Mouse (Mus musculus) MEL (cell line): Measurements from ENCODE around the gene Milr1. TPM values are rescaled to one million over a fixed set of nuclear protein-coding genes. Genes with fewer than 3 reads are reported as not detected.

Source experiments
- DNase-seq: peaks from one replicate; pipeline ENCODE4 v3.0.0; 2011; ENCODE audit warnings: low read depth, low spot score
- H3K27ac ChIP-seq: 2 replicates; pipeline ENCODE4 v1.5.1; 2012; ENCODE audit warnings: low read depth, mild to moderate bottlenecking, control low read depth, low read length, moderate library complexity; ENCODE audit not compliant: control insufficient read depth
- H3K27me3 ChIP-seq, 2 experiments: fragments of 150-350 bp in 1 of 2; sonication (generic) in 1 of 2; 2 replicates each; pipeline ENCODE4 v1.6.1; 2012; ENCODE audit warnings: low read length in 2 of 2, mild to moderate bottlenecking in 2 of 2, improper control_type of control experiment in 1 of 2, moderate library complexity in 1 of 2; ENCODE audit not compliant: insufficient read depth in 2 of 2, control insufficient read depth in 1 of 2
- H3K36me3 ChIP-seq, 2 experiments: 2 replicates each; pipeline ENCODE4 v1.6.1; 2012 to 2014; ENCODE audit warnings: low read length in 2 of 2, improper control_type of control experiment in 1 of 2, inconsistent platforms in 1 of 2, mild to moderate bottlenecking in 1 of 2; ENCODE audit not compliant: insufficient read depth in 2 of 2, control insufficient read depth in 1 of 2
- H3K4me1 ChIP-seq, 2 experiments: fragments of 150-350 bp in 1 of 2; sonication (generic) in 1 of 2; 2 replicates each; pipeline ENCODE4 v1.6.1; 2012; ENCODE audit warnings: low read length in 2 of 2, improper control_type of control experiment in 1 of 2, mild to moderate bottlenecking in 1 of 2; ENCODE audit not compliant: insufficient read depth in 2 of 2, control insufficient read depth in 1 of 2
- H3K4me3 ChIP-seq, 2 experiments: fragments of 150-350 bp in 1 of 2; sonication (generic) in 1 of 2; 2 replicates each; pipeline ENCODE4 v1.5.1; 2012; ENCODE audit warnings: low read depth in 2 of 2, low read length in 2 of 2, mild to moderate bottlenecking in 2 of 2, moderate library complexity in 2 of 2, control low read depth in 1 of 2, improper control_type of control experiment in 1 of 2; ENCODE audit not compliant: control insufficient read depth in 1 of 2, insufficient read depth in 1 of 2
- H3K79me2 ChIP-seq: 2 replicates; pipeline ENCODE4 v1.6.1; 2012; ENCODE audit warnings: mild to moderate bottlenecking, low read length, moderate library complexity; ENCODE audit not compliant: control insufficient read depth, poor library complexity, insufficient read depth
- H3K9ac ChIP-seq: 2 replicates; pipeline ENCODE4 v1.6.1; 2012; ENCODE audit warnings: low read depth, mild to moderate bottlenecking, control low read depth, low read length, moderate library complexity; ENCODE audit not compliant: control insufficient read depth, poor library complexity, severe bottlenecking
- H3K9me3 ChIP-seq: fragments of 150-350 bp; sonication (generic); replicated peaks from 2 replicates; pipeline ENCODE4 v1.6.1; 2012; ENCODE audit warnings: mild to moderate bottlenecking, low read length, improper control_type of control experiment, moderate library complexity; ENCODE audit not compliant: insufficient read depth
- E2F4 ChIP-seq: IDR thresholded peaks from 2 replicates; pipeline ENCODE4 v1.6.1; 2011; ENCODE audit warnings: low read depth, low read length, improper control_type of control experiment, borderline replicate concordance
- EP300 ChIP-seq, 2 experiments: IDR thresholded peaks; 2 replicates each; pipeline ENCODE4 v1.6.1; 2011; ENCODE audit warnings: improper control_type of control experiment in 2 of 2, low read length in 2 of 2, low read depth in 1 of 2, mild to moderate bottlenecking in 1 of 2
- ETS1 ChIP-seq: IDR thresholded peaks from 2 replicates; pipeline ENCODE4 v1.6.1; 2012; ENCODE audit warnings: low read depth, mild to moderate bottlenecking, inconsistent platforms, low read length, improper control_type of control experiment, moderate library complexity
- HCFC1 ChIP-seq: IDR thresholded peaks from 2 replicates; pipeline ENCODE4 v1.6.1; 2012; ENCODE audit warnings: low read depth, mild to moderate bottlenecking, inconsistent platforms, low read length, improper control_type of control experiment, moderate library complexity
- KAT2A ChIP-seq: conservative IDR thresholded peaks from 2 replicates; pipeline ENCODE4 v1.6.1; 2012; ENCODE audit warnings: low read depth, low read length, improper control_type of control experiment, inconsistent platforms
- MAX ChIP-seq: IDR thresholded peaks from 2 replicates; pipeline ENCODE4 v1.6.1; 2011; ENCODE audit warnings: low read length, improper control_type of control experiment
- MAZ ChIP-seq: IDR thresholded peaks from 2 replicates; pipeline ENCODE4 v1.6.1; 2012; ENCODE audit warnings: low read depth, mild to moderate bottlenecking, inconsistent platforms, low read length, improper control_type of control experiment
- MYB ChIP-seq: IDR thresholded peaks from 2 replicates; pipeline ENCODE4 v1.6.1; 2011; ENCODE audit warnings: mild to moderate bottlenecking, low read depth, low read length, improper control_type of control experiment
- NRF1 ChIP-seq: IDR thresholded peaks from 2 replicates; pipeline ENCODE4 v1.6.1; 2014; ENCODE audit warnings: low read depth, mild to moderate bottlenecking, inconsistent platforms, low read length, improper control_type of control experiment, moderate library complexity; ENCODE audit not compliant: poor library complexity, insufficient read depth, severe bottlenecking
- RCOR1 ChIP-seq: IDR thresholded peaks from 2 replicates; pipeline ENCODE4 v1.6.1; 2012; ENCODE audit warnings: low read depth, mild to moderate bottlenecking, inconsistent platforms, low read length, improper control_type of control experiment
- SMC3 ChIP-seq: IDR thresholded peaks from 2 replicates; pipeline ENCODE4 v1.6.1; 2011; ENCODE audit warnings: low read depth, low read length, improper control_type of control experiment
- TBP ChIP-seq: IDR thresholded peaks from 2 replicates; pipeline ENCODE4 v1.8.0; 2011; ENCODE audit warnings: low read depth, low read length, improper control_type of control experiment
- UBTF ChIP-seq: IDR thresholded peaks from 2 replicates; pipeline ENCODE4 v1.6.1; 2012; ENCODE audit warnings: low read depth, mild to moderate bottlenecking, inconsistent platforms, low read length, improper control_type of control experiment, moderate library complexity, borderline replicate concordance; ENCODE audit not compliant: insufficient read depth
- USF1 ChIP-seq: IDR thresholded peaks from 2 replicates; pipeline ENCODE4 v1.6.1; 2014; ENCODE audit warnings: low read depth, mild to moderate bottlenecking, inconsistent platforms, low read length, improper control_type of control experiment, moderate library complexity
- ZC3H11A ChIP-seq: IDR thresholded peaks from 2 replicates; pipeline ENCODE4 v1.6.1; 2012; ENCODE audit warnings: low read depth, mild to moderate bottlenecking, inconsistent platforms, low read length, improper control_type of control experiment
- polyA plus RNA-seq, 2 experiments: library from polyadenylated mRNA; stranded (reverse) in 1 of 2; unstranded in 1 of 2; fragments of >175 nt in 1 of 2; fragments of >200 nt in 1 of 2; gene quantifications; 2 replicates each; pipeline versions ENCODE4 v1.2.1 to v1.2.4; 2012; ENCODE audit warnings: low replicate concordance in 2 of 2, low read depth in 1 of 2; ENCODE audit not compliant: insufficient read length in 2 of 2, insufficient read depth in 1 of 2, missing spikeins in 1 of 2
- total RNA-seq: library from RNA; depleted of rRNA; stranded (reverse); fragments of 300-350 nt; gene quantifications from 2 replicates; pipeline ENCODE4 v1.2.3, GENCODE M21; 2012

Milr1 gene
- total and polyA plus RNA-seq, 3 experiments, result 0.26 TPM; not detected in 2

DNA sequence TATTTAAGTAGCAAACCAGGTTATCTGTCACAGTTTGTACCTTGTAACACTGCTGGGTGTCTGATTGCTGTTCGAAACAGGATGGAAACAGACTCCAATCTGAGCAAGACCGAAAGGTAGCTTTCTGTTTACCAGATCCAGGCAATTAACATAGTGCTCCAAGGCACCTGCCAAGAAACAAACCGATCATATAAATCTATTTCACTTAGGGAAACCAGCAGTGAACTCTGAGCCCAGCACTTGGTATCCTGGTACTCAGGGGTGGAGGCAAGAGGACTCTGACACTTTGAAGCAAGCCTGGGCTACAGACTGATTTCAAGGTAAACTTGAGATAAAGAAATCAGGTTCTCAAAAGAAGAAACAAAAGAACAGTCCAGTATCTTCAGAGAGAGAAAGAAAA lies 26.4 kb downstream of the Milr1 start:
- Histone ChIP-seq H3K4me3 (peak overlapping the region in 1 of 2 experiments; percentile 17; a peak in 2 of 4 replicates), H3K4me1 (peaks cover 3 to 7% of the 10 kb centered on the region in 2 experiments; a peak in 3 of 4 replicates), H3K27me3 (no peaks in the 10 kb centered on the region), H3K9ac (peak overlapping the region; percentile 92), H3K36me3 (peaks cover 21 to 25% of the 10 kb centered on the region in 2 experiments), H3K9me3 (no peaks in the 10 kb centered on the region), H3K79me2 (peaks cover 21% of the 10 kb centered on the region)
- DNase-seq, result no peak
- TF ChIP-seq USF1 (no peak), ZC3H11A (no peak), NRF1 (no peak), TBP (no peak), SMC3 (no peak), MYB (no peak), MAZ (no peak), E2F4 (no peak), KAT2A (no peak), UBTF (no peak), ETS1 (no peak), RCOR1 (no peak), EP300 (IDR thresholded peaks at IDR 0.05; ENCODE audit: low read depth in 1 of 2, low read length in 2 of 2) (no peak)
- TF ChIP-seq, all 39 proteins: peak for 0
- H3K27ac ChIP-seq, result no peak overlapping the region

DNA sequence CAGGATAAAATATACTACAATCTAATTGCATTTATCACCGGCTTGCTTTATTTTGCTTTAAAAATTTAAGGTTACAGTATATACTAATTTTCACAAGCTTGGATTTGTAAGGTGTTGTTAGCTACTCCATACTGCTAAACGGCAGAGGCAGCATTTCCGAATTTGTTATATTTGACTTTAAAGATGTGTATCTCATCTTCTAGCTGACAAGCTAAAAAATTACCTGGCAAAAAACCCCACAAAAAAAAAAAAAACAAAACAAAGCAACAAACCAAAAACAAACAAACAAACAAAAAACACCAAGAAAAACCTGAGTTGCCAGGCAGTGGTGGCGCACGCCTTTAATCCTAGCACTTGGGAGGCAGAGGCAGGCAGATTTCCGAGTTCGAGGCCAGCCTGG lies 27.1 kb downstream of the Milr1 start:
- no peak overlapping the region for H3K27ac ChIP-seq
- TF ChIP-seq MAX (no peak), HCFC1 (no peak)
- TF ChIP-seq, all 39 proteins: peak for 0
- Histone ChIP-seq H3K36me3 (peaks cover 28 to 29% of the 10 kb centered on the region in 2 experiments), H3K9me3 (no peaks in the 10 kb centered on the region), H3K79me2 (peaks cover 22% of the 10 kb centered on the region), H3K4me3 (peak overlapping the region; percentile 70 to 75), H3K4me1 (peaks cover 3 to 7% of the 10 kb centered on the region in 2 experiments; a peak in 3 of 4 replicates), H3K9ac (peak overlapping the region; percentile 92), H3K27me3 (no peaks in the 10 kb centered on the region)
- DNase-seq, result no peak
